Mouse (Mus musculus): Measurements from ENCODE around the gene Samhd1. TPM values are rescaled to one million over a fixed set of nuclear protein-coding genes. Genes with fewer than 3 reads are reported as not detected.

Samhd1 gene
- total RNA-seq, 2 experiments from 2014 or later, result 69.9 to 81.6 TPM

DNA sequence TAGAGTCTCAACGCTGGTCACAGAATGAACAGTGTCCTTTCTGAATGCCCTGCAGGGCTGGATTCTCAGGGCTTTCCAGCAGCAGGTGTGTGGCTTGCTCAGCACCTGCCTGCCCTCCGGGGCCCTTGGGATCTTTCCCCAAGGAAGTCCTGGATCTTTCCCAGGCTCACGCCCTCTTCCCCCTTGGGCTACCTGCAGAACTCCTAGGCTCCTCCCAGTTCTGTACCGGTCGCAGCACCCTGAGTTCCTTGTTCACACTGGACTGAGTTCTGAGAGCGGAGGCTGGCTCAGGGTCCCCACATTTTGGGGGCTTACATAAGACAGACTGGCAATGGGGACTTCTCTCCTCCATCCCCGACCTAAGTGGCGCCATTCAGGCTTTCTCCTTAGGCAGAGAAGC, 75.9 kb downstream of the Samhd1 start:
- ATAC-seq (replicated peaks; ENCODE audit: low FRiP score, poor library complexity, severe bottlenecking), result no peak

GRCm38 (mm10) chr2:157058342-157058998, 76.6 kb downstream of the Samhd1 start:
- ATAC-seq (replicated peaks; ENCODE audit: low FRiP score, poor library complexity, severe bottlenecking), result no peak

GRCm38 (mm10) chr2:157057758-157058157, 77.3 kb downstream of the Samhd1 start:
- no peak for ATAC-seq (replicated peaks; ENCODE audit: low FRiP score, poor library complexity, severe bottlenecking)

GRCm38 (mm10) chr2:157057186-157057585, 77.9 kb downstream of the Samhd1 start:
- ATAC-seq (replicated peaks; ENCODE audit: low FRiP score, poor library complexity, severe bottlenecking), result no peak

DNA sequence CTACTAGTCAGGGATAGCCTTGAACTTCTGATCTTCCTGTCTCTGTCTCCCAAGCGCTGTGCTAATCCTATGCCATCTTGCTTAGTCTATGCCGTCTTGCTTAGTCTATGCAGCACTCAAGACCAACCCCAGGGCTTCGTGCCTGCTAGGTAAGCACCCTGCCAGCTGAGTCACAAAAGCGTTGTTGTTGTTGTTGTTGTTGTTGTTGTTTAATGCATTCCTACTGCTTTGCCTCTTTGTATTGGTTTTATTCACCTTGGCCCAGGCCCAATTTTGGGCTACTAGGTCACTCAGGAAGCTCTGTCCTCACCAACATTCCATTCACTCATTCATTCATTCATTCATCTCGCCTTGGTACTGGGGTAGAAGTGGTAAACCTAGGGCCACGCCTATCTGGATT, 79.3 kb downstream of the Samhd1 start:
- no peak for ATAC-seq (replicated peaks; ENCODE audit: low FRiP score, poor library complexity, severe bottlenecking)

- no peak for ATAC-seq (replicated peaks; ENCODE audit: low FRiP score, poor library complexity, severe bottlenecking)
These were observed 80.2 kb downstream of the Samhd1 start for GRCm38 (mm10) chr2:157054816-157055215.

- no peak for ATAC-seq (replicated peaks; ENCODE audit: low FRiP score, poor library complexity, severe bottlenecking)
These were observed 80.8 kb downstream of the Samhd1 start for GRCm38 (mm10) chr2:157054297-157054696.

DNA sequence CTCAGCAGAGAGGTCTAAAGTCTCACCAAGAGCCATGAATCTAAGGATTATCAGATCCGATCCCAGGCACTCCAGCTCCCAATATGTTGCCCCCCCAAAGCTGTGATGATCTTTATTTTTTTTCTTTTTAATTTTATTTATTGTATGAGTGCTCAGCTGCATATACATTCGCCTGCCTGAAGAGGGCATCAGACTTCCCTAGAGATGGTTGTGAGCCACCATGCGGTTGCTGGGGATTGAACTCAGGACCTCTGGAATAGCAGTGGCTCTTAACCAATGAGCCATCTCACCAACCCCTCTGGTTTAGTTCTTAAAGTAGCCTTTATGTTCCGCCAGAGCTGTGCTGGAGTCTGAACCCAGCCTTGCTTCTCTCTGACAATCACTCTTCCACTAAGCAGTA, 81.3 kb downstream of the Samhd1 start:
- ATAC-seq (replicated peaks; ENCODE audit: low FRiP score, poor library complexity, severe bottlenecking), result no peak

GRCm38 (mm10) chr2:157053124-157053523, 81.9 kb downstream of the Samhd1 start:
- ATAC-seq (replicated peaks; ENCODE audit: low FRiP score, poor library complexity, severe bottlenecking), result no peak

DNA sequence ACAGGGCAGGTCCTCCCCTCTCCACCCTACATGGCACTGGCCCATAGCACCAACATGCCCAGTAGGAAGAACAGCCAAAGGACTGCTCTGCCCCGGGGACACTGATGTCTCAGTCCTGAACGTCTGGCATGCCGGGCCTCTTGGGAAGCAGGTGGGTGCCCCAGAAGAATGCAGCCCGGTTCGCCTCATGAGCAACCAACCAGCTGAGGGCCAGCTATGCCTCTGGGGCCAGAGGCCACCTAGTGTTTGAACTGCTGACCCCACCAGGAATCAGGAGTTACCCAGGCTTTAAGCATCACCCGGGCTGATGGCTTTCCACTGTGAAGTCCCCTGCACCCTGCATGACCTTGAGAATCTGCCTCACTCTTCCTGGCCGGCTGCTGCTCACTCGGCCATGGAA, 82.6 kb downstream of the Samhd1 start:
- ATAC-seq (replicated peaks; ENCODE audit: low FRiP score, poor library complexity, severe bottlenecking), result no peak

DNA sequence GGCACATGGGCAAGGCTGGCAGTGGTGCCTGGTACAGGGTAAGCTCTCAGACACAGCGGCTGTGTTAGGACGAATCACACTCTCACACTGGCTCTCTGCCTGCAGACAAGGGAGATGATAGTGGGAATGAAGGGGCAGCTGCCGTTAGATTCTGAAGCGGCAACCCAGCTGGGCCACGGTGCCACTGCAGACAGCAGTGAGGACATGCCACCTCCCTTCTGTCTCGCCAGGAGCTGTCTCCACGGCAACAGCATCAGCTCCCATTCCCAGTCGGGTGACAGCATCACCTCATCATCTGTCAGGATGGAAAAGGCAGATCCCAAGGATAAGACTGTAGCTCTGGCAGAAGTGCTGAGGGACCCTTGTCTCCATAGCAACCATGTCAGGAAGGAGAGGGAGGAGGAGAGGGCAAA, 85.2 kb downstream of the Samhd1 start:
- ATAC-seq (replicated peaks; ENCODE audit: low FRiP score, poor library complexity, severe bottlenecking), result no peak

GRCm38 (mm10) chr2:157048395-157049181, 86.5 kb downstream of the Samhd1 start:
- ATAC-seq (replicated peaks; ENCODE audit: low FRiP score, poor library complexity, severe bottlenecking), result no peak

Other genes with a start within 250 kb of the Samhd1 start
- gene Sla2, start 248.1 kb downstream of the Samhd1 start, total RNA-seq (2015; ENCODE audit: low replicate concordance), result 1.5 and 1.7 TPM in 2 replicates
- gene Sla2, start 248.1 kb downstream of the Samhd1 start, total RNA-seq (2017; ENCODE audit: low replicate concordance), result 0.28 TPM in 1 of 2 replicates, not detected in the other
- 15.3 and 15.6 TPM in 2 replicates for gene Ndrg3, start 143.2 kb downstream of the Samhd1 start, total RNA-seq (2015; ENCODE audit: low replicate concordance)
- gene Ndrg3, start 143.2 kb downstream of the Samhd1 start, total RNA-seq (2017; ENCODE audit: low replicate concordance), result 9.2 and 10.3 TPM in 2 replicates
- gene Dsn1, start 128.1 kb downstream of the Samhd1 start, total RNA-seq (2015; ENCODE audit: low replicate concordance), result 12.3 and 14.8 TPM in 2 replicates
- gene Dsn1, start 128.1 kb downstream of the Samhd1 start, total RNA-seq (2017; ENCODE audit: low replicate concordance), result 21.2 TPM in 2 replicates
- 0.21 and 1.3 TPM in 2 replicates for gene Soga1, start 56.0 kb downstream of the Samhd1 start, total RNA-seq (2015; ENCODE audit: low replicate concordance)
- 0.56 and 1.1 TPM in 2 replicates for gene Soga1, start 56.0 kb downstream of the Samhd1 start, total RNA-seq (2017; ENCODE audit: low replicate concordance)
- gene Tldc2, start 48.2 kb downstream of the Samhd1 start, total RNA-seq (2015; ENCODE audit: low replicate concordance), result not detected in 2 replicates
- not detected in 2 replicates for gene Tldc2, start 48.2 kb downstream of the Samhd1 start, total RNA-seq (2017; ENCODE audit: low replicate concordance)
- gene Rbl1, start 69.3 kb upstream of the Samhd1 start, total RNA-seq (2015; ENCODE audit: low replicate concordance), result 31.5 and 34.9 TPM in 2 replicates
- 40.8 and 48.4 TPM in 2 replicates for gene Rbl1, start 69.3 kb upstream of the Samhd1 start, total RNA-seq (2017; ENCODE audit: low replicate concordance)
- 55.4 and 67.8 TPM in 2 replicates for gene Rpn2, start 143.8 kb upstream of the Samhd1 start, total RNA-seq (2015; ENCODE audit: low replicate concordance)
- gene Rpn2, start 143.8 kb upstream of the Samhd1 start, total RNA-seq (2017; ENCODE audit: low replicate concordance), result 51.6 and 53.3 TPM in 2 replicates
- gene Mroh8, start 144.3 kb upstream of the Samhd1 start, total RNA-seq (2015; ENCODE audit: low replicate concordance), result not detected in 2 replicates
- not detected in 2 replicates for gene Mroh8, start 144.3 kb upstream of the Samhd1 start, total RNA-seq (2017; ENCODE audit: low replicate concordance)
- gene Ghrh, start 212.2 kb upstream of the Samhd1 start, total RNA-seq (2015; ENCODE audit: low replicate concordance), result not detected in 2 replicates
- not detected in 2 replicates for gene Ghrh, start 212.2 kb upstream of the Samhd1 start, total RNA-seq (2017; ENCODE audit: low replicate concordance)
- gene Manbal, start 232.3 kb upstream of the Samhd1 start, total RNA-seq (2015; ENCODE audit: low replicate concordance), result 7.1 and 11.0 TPM in 2 replicates
- gene Manbal, start 232.3 kb upstream of the Samhd1 start, total RNA-seq (2017; ENCODE audit: low replicate concordance), result 1.4 and 3.2 TPM in 2 replicates